Mouse (Mus musculus) liver, adult 2 months (tissue): ENCODE measurements around the gene Kcnd2. TPM values are rescaled to one million over a fixed set of nuclear protein-coding genes. Genes with fewer than 3 reads are reported as not detected.

ENCODE experiments used
- DNase-seq: peaks from one replicate; pipeline ENCODE4 v3.0.0-alpha.2; 2011; ENCODE audit warnings: low read depth, low spot score; ENCODE audit errors: extremely low read depth
- H3K27ac ChIP-seq: fragments of 200-500 bp; replicated peaks from 2 replicates; pipeline ENCODE4 v1.5.1; 2012; ENCODE audit warnings: low read depth, mild to moderate bottlenecking, control low read depth, inconsistent platforms, low read length; ENCODE audit not compliant: insufficient read depth
- H3K27me3 ChIP-seq: fragments of 200-500 bp; 2 replicates; pipeline ENCODE4 v1.6.1; 2012; ENCODE audit warnings: mild to moderate bottlenecking, moderate library complexity, low read length, inconsistent platforms; ENCODE audit not compliant: control insufficient read depth, insufficient read depth
- H3K36me3 ChIP-seq: fragments of 200-500 bp; 2 replicates; pipeline ENCODE4 v1.6.1; 2012; ENCODE audit warnings: low read length, inconsistent platforms; ENCODE audit not compliant: control insufficient read depth, insufficient read depth
- H3K4me1 ChIP-seq: fragments of 200-500 bp; 2 replicates; pipeline ENCODE4 v1.6.1; 2011; ENCODE audit warnings: low read length; ENCODE audit not compliant: control insufficient read depth, insufficient read depth
- H3K4me3 ChIP-seq: fragments of 200-500 bp; 2 replicates; pipeline ENCODE4 v1.5.1; 2011; ENCODE audit warnings: low read depth, mild to moderate bottlenecking, control low read depth, low read length, moderate library complexity; ENCODE audit not compliant: insufficient read depth
- H3K79me2 ChIP-seq: fragments of 200-500 bp; 2 replicates; pipeline ENCODE4 v1.6.1; 2012; ENCODE audit warnings: inconsistent platforms, mild to moderate bottlenecking, low read length, moderate library complexity; ENCODE audit not compliant: control insufficient read depth, insufficient read depth
- H3K9ac ChIP-seq: fragments of 200-500 bp; 2 replicates; pipeline ENCODE4 v1.6.1; 2012; ENCODE audit warnings: low read depth, mild to moderate bottlenecking, control low read depth, inconsistent platforms, low read length
- CTCF ChIP-seq: fragments of 200-500 bp; IDR thresholded peaks from 2 replicates; pipeline ENCODE4 v1.5.1; 2011; ENCODE audit warnings: low read depth, low read length, control low read depth
- POLR2A ChIP-seq: fragments of 200-500 bp; IDR thresholded peaks from 2 replicates; pipeline ENCODE4 v1.6.1; 2011; ENCODE audit warnings: low read length, control low read depth; ENCODE audit not compliant: insufficient read depth; ENCODE audit errors: extremely low read depth
- WGBS: fragments of 180-500 bp; shearing (Covaris S2); methylation state at CpG from one replicate; pipeline ENCODE4 v1.1.7; 2018; 5-methylcytosine and 5-hydroxymethylcytosine counted together
- polyA plus RNA-seq: library from polyadenylated mRNA; depleted of rRNA; stranded (reverse); fragments of >200 nt; gene quantifications from 2 replicates; pipeline ENCODE4 v1.2.3, GENCODE M21; 2012
- total RNA-seq: library from RNA; depleted of rRNA; stranded (reverse); fragments of >200 nt; gene quantifications from 2 replicates; pipeline ENCODE4 v1.2.3, GENCODE M21; 2014

The Kcnd2 gene
- total and polyA plus RNA-seq, 2 experiments: under 0.01 TPM; not detected in 1

DNA sequence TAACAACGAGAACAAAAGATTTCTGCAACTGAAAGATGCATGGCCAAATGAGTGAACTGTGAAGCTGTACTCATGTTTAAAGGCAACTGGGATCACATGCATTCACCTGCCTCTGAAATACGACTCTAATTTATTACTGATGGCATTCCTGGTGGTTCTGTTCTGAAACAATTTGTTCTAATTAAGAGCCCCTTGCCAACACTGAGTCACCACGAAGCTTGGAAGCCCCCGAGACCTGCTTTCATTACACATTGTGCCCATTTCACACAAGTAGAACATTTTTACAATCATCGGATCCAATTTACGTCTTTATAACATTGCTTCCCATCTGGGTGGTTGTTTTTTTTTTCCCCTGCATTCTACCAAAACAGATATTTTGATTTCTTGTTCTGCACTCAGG, 485.8 kb downstream of the Kcnd2 start:
- H3K9ac ChIP-seq: no peak overlapping the region
- no peak for DNase-seq
- no peaks in the 10 kb centered on the region for H3K4me1 ChIP-seq
- no peak overlapping the region for H3K27ac ChIP-seq
- TF ChIP-seq POLR2A (no peak), CTCF (no peak)
- 79% methylated on average over 6 of the region's 6 CpGs for WGBS
- no peak overlapping the region for H3K4me3 ChIP-seq
- H3K27me3 ChIP-seq: no peaks in the 10 kb centered on the region
- no peaks in the 10 kb centered on the region for H3K36me3 ChIP-seq
- no peaks in the 10 kb centered on the region for H3K79me2 ChIP-seq

DNA sequence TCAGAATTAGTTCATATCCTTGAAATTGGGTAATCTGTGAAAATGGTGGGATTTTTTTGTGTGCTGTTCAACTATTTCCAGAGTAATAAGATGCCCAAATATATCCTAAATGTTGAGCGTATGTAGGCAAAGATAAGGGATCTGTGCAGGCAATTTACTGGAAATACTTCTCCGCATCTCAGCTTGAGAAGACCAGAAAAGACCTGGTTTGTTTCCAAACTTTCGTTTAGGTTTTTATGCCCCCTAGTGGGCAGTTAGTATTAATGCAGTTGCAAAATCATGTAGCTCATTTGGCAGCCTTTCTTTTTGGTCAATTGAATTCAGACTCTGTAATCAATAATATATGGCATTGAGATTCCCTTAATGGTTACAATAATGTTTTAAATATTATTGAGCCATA, 493.9 kb downstream of the Kcnd2 start:
- no peak overlapping the region for H3K27ac ChIP-seq
- no peaks in the 10 kb centered on the region for H3K79me2 ChIP-seq
- 24% methylated on average over 3 of the region's 3 CpGs for WGBS
- H3K4me1 ChIP-seq: no peaks in the 10 kb centered on the region
- H3K9ac ChIP-seq: no peak overlapping the region
- no peak overlapping the region for H3K4me3 ChIP-seq
- no peaks in the 10 kb centered on the region for H3K27me3 ChIP-seq
- H3K36me3 ChIP-seq: no peaks in the 10 kb centered on the region
- DNase-seq: peak; percentile 38
- TF ChIP-seq POLR2A (no peak), CTCF (no peak)

DNA sequence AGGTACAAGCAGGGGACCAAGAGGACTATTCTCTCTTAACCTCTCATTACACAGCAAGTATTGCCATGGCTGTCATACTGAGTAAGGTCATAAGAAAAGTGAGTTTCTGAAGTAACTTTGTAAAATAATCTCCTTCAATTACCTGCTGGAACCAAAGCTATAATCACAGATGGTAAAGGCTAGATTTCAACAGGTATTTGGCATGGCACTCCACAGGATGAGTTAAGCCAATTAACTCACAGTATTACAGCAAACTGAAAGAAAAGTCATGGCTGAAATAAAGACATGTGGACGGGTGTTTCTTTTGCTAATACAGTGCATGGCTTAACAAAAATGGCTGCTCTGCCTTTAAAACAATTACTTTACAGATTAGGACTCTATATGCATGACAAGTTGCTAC, 503.8 kb downstream of the Kcnd2 start:
- WGBS: 66% methylated on average over 1 of the region's 1 CpGs
- no peak for DNase-seq

DNA sequence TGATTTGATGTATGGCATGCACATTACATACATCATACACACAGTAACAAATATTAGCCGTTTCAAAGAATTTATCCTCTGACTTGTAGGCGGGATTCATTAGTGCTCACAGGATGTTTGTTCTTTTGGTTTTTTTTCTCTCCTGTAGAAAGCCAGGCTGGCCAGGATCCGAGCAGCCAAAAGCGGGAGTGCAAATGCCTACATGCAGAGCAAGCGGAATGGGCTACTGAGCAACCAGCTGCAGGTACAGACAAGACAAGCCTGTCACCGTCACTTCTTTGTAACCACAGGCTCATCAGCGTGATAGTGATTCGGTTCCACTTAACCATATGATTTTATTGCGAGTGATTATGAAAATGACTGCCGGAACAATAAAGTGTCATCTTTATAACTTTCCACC, 506.9 kb downstream of the Kcnd2 start:
- TF ChIP-seq POLR2A: no peak
- TF ChIP-seq CTCF: no peak
- Histone ChIP-seq H3K4me1 (no peaks in the 10 kb centered on the region), H3K27me3 (no peaks in the 10 kb centered on the region), H3K79me2 (no peaks in the 10 kb centered on the region), H3K4me3 (no peak overlapping the region), H3K36me3 (no peaks in the 10 kb centered on the region), H3K27ac (no peak overlapping the region), H3K9ac (no peak overlapping the region)
- no peak for DNase-seq
- WGBS: 81% methylated on average over 10 of the region's 10 CpGs

More for the DNA sequence above, 503.8 kb downstream of the Kcnd2 start:
- H3K36me3 ChIP-seq: no peaks in the 10 kb centered on the region
- H3K4me3 ChIP-seq: no peak overlapping the region
- no peaks in the 10 kb centered on the region for H3K27me3 ChIP-seq
- no peaks in the 10 kb centered on the region for H3K4me1 ChIP-seq
- no peak overlapping the region for H3K9ac ChIP-seq
- H3K79me2 ChIP-seq: no peaks in the 10 kb centered on the region
- no peak overlapping the region for H3K27ac ChIP-seq
- TF ChIP-seq POLR2A (no peak), CTCF (no peak)

DNA sequence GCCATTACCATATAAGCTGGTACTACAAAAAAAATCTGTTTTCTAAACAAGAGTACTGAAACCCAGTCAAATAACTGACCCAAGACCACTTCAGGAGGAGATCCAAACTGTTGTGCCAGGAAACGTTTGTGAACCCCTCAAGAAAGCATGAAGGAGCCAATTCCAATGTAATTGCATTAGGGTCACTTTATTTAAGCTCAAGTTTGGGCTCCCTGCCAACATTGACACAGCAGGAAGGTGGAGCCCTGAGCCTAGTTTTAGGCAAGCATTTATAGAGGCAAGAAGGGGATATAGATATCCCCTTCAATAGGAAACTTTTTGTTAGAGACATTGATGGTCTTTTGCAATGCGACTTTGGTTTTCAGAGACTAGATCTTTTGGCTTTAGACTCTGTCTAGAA, 525.3 kb downstream of the Kcnd2 start:
- TF ChIP-seq POLR2A: no peak
- no peak for TF ChIP-seq CTCF
- DNase-seq: no peak
- no peaks in the 10 kb centered on the region for H3K79me2 ChIP-seq
- H3K9ac ChIP-seq: no peak overlapping the region
- H3K27me3 ChIP-seq: no peaks in the 10 kb centered on the region
- no peak overlapping the region for H3K27ac ChIP-seq
- no peaks in the 10 kb centered on the region for H3K4me1 ChIP-seq
- WGBS: 63% methylated on average over 2 of the region's 2 CpGs
- H3K36me3 ChIP-seq: no peaks in the 10 kb centered on the region
- no peak overlapping the region for H3K4me3 ChIP-seq

DNA sequence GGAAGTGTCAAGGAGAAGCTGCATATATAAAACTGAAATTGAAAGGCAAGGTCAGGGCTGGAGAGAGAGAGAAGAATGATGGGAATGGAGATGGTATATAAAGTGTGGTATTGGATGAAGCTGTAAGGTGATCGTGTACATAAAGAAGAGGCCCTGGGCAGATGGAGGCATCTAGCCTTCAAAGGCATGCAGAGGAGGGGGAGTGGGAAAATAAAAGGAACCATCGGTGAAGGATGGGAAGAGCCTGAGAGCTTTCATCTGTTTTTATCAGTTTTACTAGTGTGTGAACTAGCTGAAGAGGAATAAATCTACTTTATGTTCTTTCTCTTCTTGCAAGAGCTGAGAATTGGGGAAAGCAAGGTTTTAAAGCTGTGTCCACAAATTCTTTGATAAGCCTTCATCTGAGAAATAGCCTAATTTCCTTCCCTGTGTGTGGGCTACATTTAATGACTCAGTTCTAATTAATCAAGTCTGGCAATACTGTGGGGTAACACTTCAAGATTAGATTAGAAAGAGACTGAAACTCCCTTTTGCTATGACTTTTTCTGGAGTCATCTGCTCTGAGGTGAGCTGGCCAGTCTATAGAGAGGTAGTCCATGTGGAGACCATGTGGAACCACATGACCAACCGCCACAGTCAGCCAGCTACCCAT, 529.4 kb downstream of the Kcnd2 start:
- no peak for DNase-seq
- 69% methylated on average over 3 of the region's 3 CpGs for WGBS
- no peaks in the 10 kb centered on the region for H3K79me2 ChIP-seq
- H3K27me3 ChIP-seq: no peaks in the 10 kb centered on the region
- no peak overlapping the region for H3K9ac ChIP-seq
- H3K4me1 ChIP-seq: no peaks in the 10 kb centered on the region
- H3K4me3 ChIP-seq: no peak overlapping the region
- TF ChIP-seq POLR2A (no peak), CTCF (no peak)
- no peaks in the 10 kb centered on the region for H3K36me3 ChIP-seq
- no peak overlapping the region for H3K27ac ChIP-seq
